Mouse (Mus musculus) spleen, adult 18-20 months (tissue): ENCODE data around the gene Cyp26c1.

ENCODE experiments used
- DNase-seq, 2 experiments: peaks; one replicate each; pipeline ENCODE4 v3.0.0; 2022; ENCODE audit warnings: mixed read lengths in 2 of 2

The Cyp26c1 gene

DNA sequence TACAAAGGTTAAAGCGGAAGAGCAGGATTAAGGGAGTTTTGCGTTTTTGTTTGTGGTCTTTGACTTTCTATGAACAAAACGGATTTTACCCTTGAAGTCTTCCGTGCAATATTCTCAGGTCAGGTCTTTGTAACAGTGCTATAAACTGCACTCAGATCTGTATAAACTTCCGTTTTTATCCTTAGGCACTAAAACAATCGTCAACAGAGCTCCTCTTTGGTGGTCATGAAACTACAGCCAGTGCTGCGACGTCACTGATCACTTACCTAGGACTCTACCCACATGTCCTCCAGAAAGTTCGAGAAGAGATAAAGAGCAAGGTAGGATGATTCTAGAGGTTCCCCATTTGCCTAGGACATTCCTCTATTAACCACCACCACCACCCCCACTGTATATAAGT, 14.3 kb downstream of the Cyp26c1 start:
- no peak for DNase-seq

DNA sequence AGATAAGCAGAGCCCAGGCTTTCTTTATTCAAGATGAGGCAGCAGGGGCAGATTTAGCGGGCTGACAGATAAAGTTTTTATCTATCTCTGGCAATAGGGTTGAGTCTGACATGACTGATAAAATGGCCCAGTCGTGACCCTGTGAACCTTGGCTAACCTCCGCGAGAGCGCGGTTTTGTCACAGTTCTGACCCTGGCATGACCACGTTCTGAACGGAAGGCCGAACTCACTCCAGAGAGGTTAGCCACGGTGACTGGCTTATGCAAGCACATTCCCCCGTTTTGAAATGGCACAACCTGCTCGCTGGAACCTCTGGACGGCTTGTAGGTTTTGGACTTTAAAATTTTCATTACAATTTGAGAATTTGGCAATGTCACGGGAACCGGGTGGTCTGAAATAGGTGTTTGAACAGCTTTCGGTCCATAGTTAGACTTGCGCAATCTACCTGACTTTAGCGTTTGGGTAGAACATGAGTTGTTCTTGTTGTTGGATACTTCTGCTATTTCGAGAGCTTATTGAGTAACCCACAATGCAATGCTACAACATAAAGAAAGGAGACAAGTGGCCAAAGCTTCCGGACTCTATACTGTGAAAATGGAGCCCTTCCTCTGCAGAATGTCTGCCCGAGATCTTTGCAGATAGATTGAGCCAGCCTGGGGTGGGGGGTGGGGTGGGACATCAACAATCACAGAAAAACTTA, 17.1 kb downstream of the Cyp26c1 start:
- no peak for DNase-seq

DNA sequence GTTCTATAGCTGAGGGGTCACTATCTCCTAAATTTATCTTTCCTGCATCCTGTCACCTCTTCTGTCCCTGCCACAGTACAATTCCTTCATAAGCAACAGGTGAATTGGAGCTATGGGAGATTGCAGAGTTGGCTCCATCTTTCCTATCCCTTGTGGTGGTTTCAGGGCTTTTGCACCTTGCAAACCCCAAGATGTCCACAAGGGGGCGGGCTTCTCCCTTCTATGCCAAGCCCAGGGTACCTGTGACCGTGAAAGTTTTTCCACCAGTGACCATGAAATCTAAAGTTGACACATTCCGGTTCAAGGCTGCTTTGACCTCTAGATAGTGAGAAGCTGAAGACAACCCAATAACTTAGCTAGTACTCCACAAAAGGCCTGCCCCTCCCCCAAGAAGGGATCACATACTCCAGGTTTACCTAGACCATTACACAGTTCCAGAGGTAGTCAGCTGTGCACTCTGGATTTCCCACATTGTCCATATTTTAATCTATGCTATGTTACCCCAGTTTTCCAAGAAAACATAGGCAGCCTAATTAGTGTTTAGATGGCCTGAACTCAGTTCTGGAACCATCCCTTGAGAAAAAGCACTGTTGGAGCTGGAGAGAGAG, 18.6 kb downstream of the Cyp26c1 start:
- peak; percentile 25 to 73 for DNase-seq

DNA sequence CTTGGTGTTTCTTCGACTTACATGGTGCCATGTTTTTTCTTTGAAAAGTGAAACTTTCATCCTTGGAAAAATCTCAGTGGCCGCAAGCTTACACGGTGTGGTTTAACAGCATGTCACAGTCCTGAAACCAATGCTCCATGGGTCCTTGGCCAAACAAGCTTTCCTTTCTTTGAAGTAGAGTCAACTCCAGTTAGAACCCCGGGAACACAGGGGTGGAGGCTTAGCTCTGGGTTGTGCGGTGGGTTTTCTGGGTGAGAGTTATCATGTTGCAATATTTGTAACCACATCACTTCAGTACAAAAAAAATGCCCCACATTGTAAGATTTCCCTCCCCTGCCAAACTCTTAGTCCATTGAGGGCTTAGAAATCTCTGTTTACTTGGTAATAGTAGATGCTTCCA, 20.3 kb downstream of the Cyp26c1 start:
- no peak for DNase-seq

DNA sequence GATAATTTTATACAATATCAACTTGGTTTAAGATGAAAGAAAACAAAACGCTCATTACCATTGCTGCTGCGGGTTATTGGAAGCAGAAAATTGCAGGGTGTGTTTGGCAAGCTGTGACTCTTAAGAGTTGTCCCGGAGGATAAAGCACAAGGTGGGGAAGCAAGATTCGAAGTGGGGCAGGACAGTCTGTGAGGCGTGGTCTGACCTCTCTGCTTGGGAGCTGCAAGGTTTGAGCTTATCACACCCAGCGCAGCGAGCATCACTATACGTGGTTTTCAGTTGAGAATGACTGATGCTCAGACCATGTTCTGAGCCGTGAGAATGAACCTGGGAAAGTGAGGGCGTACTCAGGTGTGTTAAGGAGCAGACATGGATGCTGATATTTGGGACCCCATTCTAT, 29.3 kb downstream of the Cyp26c1 start:
- no peak for DNase-seq

DNA sequence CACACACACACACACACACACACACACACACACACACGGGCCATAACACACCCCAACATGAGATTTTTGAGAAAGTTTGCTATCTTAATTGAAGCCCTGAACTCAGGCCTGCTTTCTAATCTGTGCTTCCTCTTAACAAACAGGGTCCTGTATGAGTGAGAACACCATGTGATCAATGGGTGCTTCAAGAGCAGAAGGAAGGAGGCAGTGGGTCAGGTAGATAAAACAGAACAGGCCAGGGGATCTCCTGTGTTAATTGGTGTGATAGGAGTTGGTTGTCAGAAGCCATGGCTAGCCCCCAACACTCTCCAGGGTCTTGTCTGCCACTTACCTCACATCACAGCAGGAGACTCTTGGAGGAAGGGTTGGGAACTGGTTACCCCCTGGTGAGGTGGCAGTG, 30.6 kb downstream of the Cyp26c1 start:
- no peak for DNase-seq

DNA sequence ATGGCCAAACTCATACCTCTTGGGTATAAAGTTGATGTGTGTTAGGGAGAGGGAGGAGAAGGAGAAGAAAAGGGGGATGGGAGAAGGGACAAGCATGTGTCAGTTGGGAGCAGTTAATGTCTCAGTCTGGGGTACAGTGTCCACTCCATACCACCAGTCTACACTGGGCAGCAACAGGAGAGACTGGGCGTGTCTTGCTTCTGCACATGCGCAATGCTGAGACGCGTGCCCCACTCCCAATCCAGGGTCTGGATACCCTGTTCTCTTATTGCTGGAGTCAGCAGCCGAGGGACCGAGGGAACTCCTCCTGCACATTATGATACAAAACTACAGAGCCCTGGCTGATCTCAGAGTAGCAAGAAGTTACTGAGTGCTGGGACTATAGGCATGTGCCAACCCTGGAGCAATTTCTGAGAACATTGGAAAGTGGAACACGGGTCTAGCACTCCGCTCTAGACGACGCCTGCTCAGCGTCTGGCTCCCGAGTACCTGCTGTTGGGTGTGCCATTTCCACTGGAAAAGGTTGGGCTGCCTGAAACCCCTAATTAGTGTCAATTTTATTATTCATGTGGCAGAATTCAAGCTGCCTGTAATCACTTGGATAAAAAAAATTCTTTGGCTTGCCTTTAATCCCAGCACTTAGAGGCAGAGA, 31.3 kb downstream of the Cyp26c1 start:
- no peak for DNase-seq

DNA sequence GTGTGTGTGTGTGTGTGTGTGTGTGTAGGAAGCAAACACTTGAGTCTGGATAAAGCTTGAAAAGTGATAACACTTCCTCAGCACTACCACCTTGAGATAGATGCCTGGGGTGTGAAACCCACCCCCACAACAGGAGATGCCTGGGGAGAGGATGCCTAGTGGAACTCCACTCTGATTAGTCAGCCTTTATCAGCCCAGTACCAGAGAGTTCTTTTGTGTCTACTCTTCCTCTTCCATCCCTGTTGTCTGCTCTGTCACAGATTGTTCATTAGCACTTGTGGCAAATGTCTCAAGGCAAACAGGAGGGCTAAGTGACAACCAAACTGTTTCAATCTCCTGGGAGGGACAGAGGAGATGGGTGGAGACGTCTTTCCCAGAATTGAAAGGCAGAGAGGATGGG, 33.8 kb downstream of the Cyp26c1 start:
- DNase-seq, result no peak

DNA sequence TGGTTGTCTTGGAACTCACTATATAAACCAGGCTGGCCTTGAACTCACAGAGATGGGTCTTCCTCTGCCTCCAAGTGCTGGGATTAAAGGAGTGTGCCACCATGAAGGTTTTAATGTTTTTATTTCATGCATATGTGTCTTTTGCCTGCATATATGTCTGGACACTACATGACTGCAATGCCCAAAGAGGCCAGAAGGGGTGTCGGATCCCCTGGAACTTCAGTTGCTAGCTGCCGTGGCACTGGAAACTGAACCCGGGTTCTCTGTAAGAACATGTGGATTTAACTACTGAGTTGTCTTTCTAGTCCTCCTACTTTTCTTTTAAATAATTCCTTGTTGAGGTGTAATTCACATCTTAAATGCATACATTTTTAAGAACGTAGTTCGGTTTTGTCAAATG, 39.2 kb downstream of the Cyp26c1 start:
- DNase-seq, result no peak

DNA sequence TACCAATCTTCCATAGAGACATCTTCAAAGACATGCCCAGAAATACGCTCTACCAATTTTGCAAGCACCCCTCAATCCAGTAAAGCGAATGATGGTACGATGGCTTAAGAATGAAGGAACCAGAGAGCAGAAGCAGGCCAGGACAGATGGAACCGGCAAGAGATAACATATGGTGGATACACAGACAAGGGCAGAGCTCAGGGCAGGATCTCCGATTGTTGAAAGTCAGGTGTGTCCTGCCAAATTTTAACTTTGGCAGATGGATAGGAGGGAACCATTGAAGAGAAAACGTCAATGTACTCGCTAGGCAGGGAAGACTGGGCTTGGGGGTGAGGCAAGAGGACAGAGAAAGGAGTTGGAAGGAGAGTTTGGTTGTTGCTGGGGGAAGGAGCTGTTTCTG, 41.2 kb downstream of the Cyp26c1 start:
- DNase-seq, result no peak

DNA sequence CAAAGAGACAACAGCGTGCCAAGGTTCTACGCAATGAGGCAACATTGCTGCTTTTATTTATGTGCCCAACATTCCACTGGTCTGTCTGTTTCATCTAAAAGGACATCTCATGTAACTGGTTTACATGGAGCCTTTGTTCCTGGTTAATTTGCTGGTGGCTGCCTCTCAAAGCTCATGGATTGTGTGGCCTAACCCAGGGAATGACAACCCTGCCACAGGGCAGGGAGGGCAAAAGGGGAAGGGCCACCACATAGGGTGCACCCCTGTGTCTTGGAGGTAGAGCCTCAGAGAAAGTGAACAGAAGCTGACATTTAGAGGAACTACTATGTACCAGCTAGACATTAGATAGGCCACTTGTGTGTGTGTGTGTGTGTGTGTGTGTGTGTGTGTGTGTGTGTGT, 42.0 kb downstream of the Cyp26c1 start:
- no peak for DNase-seq

DNA sequence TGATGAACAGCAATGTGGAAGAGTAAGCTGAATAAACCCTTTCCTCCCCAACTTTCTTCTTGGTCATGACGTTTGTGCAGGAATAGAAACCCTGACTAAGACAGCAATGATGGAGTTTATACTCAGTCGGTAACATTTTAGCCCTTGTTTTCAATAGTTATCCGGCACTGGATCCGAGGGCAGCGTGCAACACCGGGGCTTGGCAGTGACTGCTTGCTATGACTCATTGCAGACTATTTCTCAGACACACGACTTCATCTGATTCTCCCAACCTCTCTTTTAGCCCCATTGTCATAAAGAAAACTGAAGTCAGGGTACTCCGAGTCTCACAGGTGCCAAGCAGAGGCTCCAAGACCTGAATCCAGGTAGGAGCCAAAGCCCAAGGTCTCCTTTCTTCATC, 50.0 kb downstream of the Cyp26c1 start:
- DNase-seq, result no peak

DNA sequence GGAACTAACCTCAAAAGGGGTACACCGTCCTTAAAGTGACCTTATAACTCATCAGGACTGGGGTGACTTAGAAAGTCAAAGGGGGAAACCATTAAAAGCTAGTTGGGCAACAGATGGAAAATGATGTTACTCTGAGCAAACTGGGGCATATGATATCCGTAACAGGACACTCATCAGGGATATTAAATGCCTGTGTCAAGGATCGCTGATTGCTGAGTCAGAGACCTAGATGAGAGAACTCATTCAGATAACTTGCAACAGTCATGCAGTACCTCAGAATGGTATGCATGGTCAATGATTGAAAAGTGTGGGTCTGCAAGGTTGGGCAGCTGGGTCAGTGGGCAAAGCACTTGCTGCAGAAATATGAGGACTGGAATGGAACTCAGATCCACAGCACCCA, 53.2 kb downstream of the Cyp26c1 start:
- no peak for DNase-seq

DNA sequence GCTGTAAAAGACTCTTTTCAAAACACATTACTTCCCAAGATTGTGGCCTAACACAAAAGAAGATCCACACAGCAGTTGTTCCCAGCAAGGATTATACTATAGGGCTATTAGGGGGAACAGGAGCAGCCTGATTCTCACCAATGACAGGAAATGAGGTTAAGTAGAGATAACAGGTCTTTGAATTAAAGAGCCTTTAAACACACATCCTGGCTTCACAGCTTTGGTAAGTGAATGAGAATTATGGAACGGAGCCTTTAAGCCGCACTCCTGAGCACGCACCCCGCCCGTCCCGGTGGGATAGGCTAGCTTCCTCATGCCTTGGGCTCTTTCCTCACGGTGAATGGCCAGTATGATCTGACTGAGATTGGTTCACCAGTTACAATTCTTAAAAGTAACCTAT, 54.7 kb downstream of the Cyp26c1 start:
- no peak for DNase-seq
